Mouse (Mus musculus) heart, adult 2 months (tissue): ENCODE measurements around the gene Gm10382.

Source experiments
- CTCF ChIP-seq: fragments of 200-600 bp; IDR thresholded peaks from 2 replicates; pipeline ENCODE4 v1.8.1; 2022; ENCODE audit warnings: antibody characterized with exemption, mild to moderate bottlenecking, moderate library complexity
- EP300 ChIP-seq: fragments of 200-500 bp; IDR thresholded peaks from 2 replicates; pipeline ENCODE4 v1.6.1; 2011; ENCODE audit warnings: low read depth, low read length, control low read depth; ENCODE audit not compliant: insufficient read depth
- POLR2A ChIP-seq: fragments of 200-500 bp; IDR thresholded peaks from 2 replicates; pipeline ENCODE4 v1.6.1; 2011; ENCODE audit warnings: mild to moderate bottlenecking, low read depth, low read length, control low read depth; ENCODE audit not compliant: insufficient read depth

- TF ChIP-seq CTCF (no peak), EP300 (peak; percentile 66; the same call in 1 of the 2 replicates), POLR2A (peak; percentile 56; the same call in 1 of the 2 replicates)
Measured at GRCm38 (mm10) chr5:125403481-125404465, 14.7 kb downstream of the Gm10382 start.
